Comparison of ENCODE assay signal across 8 mouse cellular contexts in genomic region chr7:30168914-30169582, GRCm38 (mm10). TPM values are rescaled to one million over a fixed set of nuclear protein-coding genes. Genes with fewer than 3 reads are reported as not detected.
DNase-seq lines count a peak whose midpoint lies in the region; ATAC-seq lines count a peak whose summit lies in the region.

No protein-coding gene starts in this region.

- WGBS in heart, embryonic 11.5 days (ENCODE audit: insufficient replicate concordance), result 2% methylated on average over 21 of the region's 21 CpGs
- 2% methylated on average over 21 of the region's 21 CpGs for WGBS in embryonic facial prominence, embryonic 13.5 days
- 3% methylated on average over 21 of the region's 21 CpGs for WGBS in limb, embryonic 10.5 days
- 3% methylated on average over 21 of the region's 21 CpGs for WGBS in neural tube, embryonic 14.5 days

- H3K27ac ChIP-seq in heart, embryonic 11.5 days (ENCODE audit: low read depth, low read length), result peak overlapping the region; percentile 86
- peak overlapping the region; percentile 86 for H3K27ac ChIP-seq in embryonic facial prominence, embryonic 13.5 days
- peak overlapping the region; percentile 98 for H3K27ac ChIP-seq in limb, embryonic 10.5 days
- H3K27ac ChIP-seq in neural tube, embryonic 14.5 days (ENCODE audit: low read depth, low read length), result peak overlapping the region; percentile 92

- no peak for DNase-seq in heart, postnatal 25 days (ENCODE audit: low spot score)
- no peak for DNase-seq in limb, embryonic 10.5 days (ENCODE audit: low spot score)
- DNase-seq in cerebellum, adult 8-10 months, result no peak
- DNase-seq in adrenal gland, adult 2 months, result no peak

- peak overlapping the region; percentile 74 for H3K4me3 ChIP-seq in heart, embryonic 11.5 days (ENCODE audit: low read depth, low read length)
- peak overlapping the region; percentile 63 for H3K4me3 ChIP-seq in embryonic facial prominence, embryonic 13.5 days
- H3K4me3 ChIP-seq in limb, embryonic 10.5 days, result peak overlapping the region; percentile 79
- H3K4me3 ChIP-seq in neural tube, embryonic 14.5 days (ENCODE audit: low read depth, low read length), result peak overlapping the region; percentile 72

- ATAC-seq in heart, embryonic 11.5 days (replicated peaks; ENCODE audit: insufficient number of reproducible peaks, low FRiP score, low TSS enrichment), result 0 out of 2 replicates have a peak, but pooled peaks have one; percentile 1
- peak; percentile 45 for ATAC-seq in CD4-positive, CD25-positive, alpha-beta regulatory T cell, adult 4 months
- peak; percentile 28; the same call in 1 of the 2 replicates for ATAC-seq in embryonic facial prominence, embryonic 13.5 days (ENCODE audit: insufficient number of reproducible peaks, insufficient read depth, low FRiP score, low TSS enrichment, low read depth)
- ATAC-seq in neural tube, embryonic 14.5 days (ENCODE audit: low read depth), result peak; percentile 55

- H3K27me3 ChIP-seq in heart, embryonic 11.5 days (ENCODE audit: control insufficient read depth, insufficient read depth, low read length), result no peaks in the 10 kb centered on the region
- H3K27me3 ChIP-seq in embryonic facial prominence, embryonic 13.5 days, result no peaks in the 10 kb centered on the region
- H3K27me3 ChIP-seq in limb, embryonic 10.5 days (ENCODE audit: low read depth, poor library complexity, severe bottlenecking), result no peaks in the 10 kb centered on the region
- no peaks in the 10 kb centered on the region for H3K27me3 ChIP-seq in neural tube, embryonic 14.5 days (ENCODE audit: control insufficient read depth, insufficient read depth, low read length)

- peaks cover 15% of the 10 kb centered on the region for H3K36me3 ChIP-seq in heart, embryonic 11.5 days (ENCODE audit: control insufficient read depth, insufficient read depth, low read length)
- H3K36me3 ChIP-seq in embryonic facial prominence, embryonic 13.5 days, result peaks cover 40% of the 10 kb centered on the region
- peaks cover 51% of the 10 kb centered on the region for H3K36me3 ChIP-seq in limb, embryonic 10.5 days
- no peaks in the 10 kb centered on the region for H3K36me3 ChIP-seq in neural tube, embryonic 14.5 days (ENCODE audit: control insufficient read depth, insufficient read depth, low read length)

- H3K4me1 ChIP-seq in heart, embryonic 11.5 days (ENCODE audit: control insufficient read depth, insufficient read depth, low read length), result peaks cover 9% of the 10 kb centered on the region
- H3K4me1 ChIP-seq in embryonic facial prominence, embryonic 13.5 days, result peaks cover 11% of the 10 kb centered on the region
- H3K4me1 ChIP-seq in limb, embryonic 10.5 days, result peaks cover 9% of the 10 kb centered on the region
- H3K4me1 ChIP-seq in neural tube, embryonic 14.5 days (ENCODE audit: control insufficient read depth, insufficient read depth, low read length), result peaks cover 14% of the 10 kb centered on the region

- H3K9me3 ChIP-seq in heart, embryonic 11.5 days (replicated peaks; ENCODE audit: control insufficient read depth, low read length), result peaks cover 2% of the 10 kb centered on the region; the same call in 1 of the 2 replicates
- peaks cover 37% of the 10 kb centered on the region for H3K9me3 ChIP-seq in embryonic facial prominence, embryonic 13.5 days
- H3K9me3 ChIP-seq in limb, embryonic 10.5 days (replicated peaks), result peaks cover 19% of the 10 kb centered on the region
- H3K9me3 ChIP-seq in neural tube, embryonic 14.5 days (ENCODE audit: control insufficient read depth, low read length), result peaks cover 3% of the 10 kb centered on the region; the same call in 1 of the 2 replicates

- H3K4me2 ChIP-seq in heart, embryonic 11.5 days, result peak overlapping the region; percentile 80
- H3K4me2 ChIP-seq in embryonic facial prominence, embryonic 13.5 days, result peak overlapping the region; percentile 62
- H3K4me2 ChIP-seq in neural tube, embryonic 14.5 days (ENCODE audit: low read depth, low read length), result peak overlapping the region; percentile 62

- H3K9ac ChIP-seq in heart, embryonic 11.5 days (ENCODE audit: low read depth, low read length), result peak overlapping the region; percentile 98
- H3K9ac ChIP-seq in embryonic facial prominence, embryonic 13.5 days, result peak overlapping the region; percentile 83
- H3K9ac ChIP-seq in neural tube, embryonic 14.5 days (replicated peaks; ENCODE audit: low read depth, low read length), result peak overlapping the region; percentile 86

- intact Hi-C loops in heart, postnatal 25 days (cut with DNase I), result loop anchor here (5.0 kb wide), 1 partner anchor 42 kb away; no protein-coding TSS in a partner anchor

RNA-seq across cellular contexts. Expression of gene Zfp146, which starts 0.5 kb away (rescaled TPM):
- polyA plus RNA-seq in heart, embryonic 11.5 days (2014; fragmentation: Nextera tagmentation; extraction: Ambion mirVana), result 6.6 and 10.4 TPM in 2 replicates
- 10 to 100 TPM; 27.7 to 31.0 TPM for total RNA-seq in heart, postnatal 25 days (2021)
- polyA plus RNA-seq in CD4-positive, CD25-positive, alpha-beta regulatory T cell, adult 4 months (2017; shearing (Covaris generic)), result 10 to 100 TPM; 19.5 to 22.3 TPM
- polyA plus RNA-seq in embryonic facial prominence, embryonic 13.5 days (2015; fragmentation: Nextera tagmentation; extraction: Ambion mirVana), result 23.7 and 24.2 TPM in 2 replicates
- polyA plus RNA-seq in limb, embryonic 10.5 days (2016; fragmentation: Nextera tagmentation; extraction: Ambion mirVana), result 14.8 and 19.6 TPM in 2 replicates
- polyA plus RNA-seq in neural tube, embryonic 14.5 days (2014; fragmentation: Nextera tagmentation; extraction: Ambion mirVana), result 9.9 and 17.6 TPM in 2 replicates
- 10 to 100 TPM; 45.7 to 52.1 TPM for total RNA-seq in adrenal gland, adult 2 months (2021)
- 2.2 and 2.5 TPM in 2 replicates for polyA plus RNA-seq in adrenal gland, adult 2 months (2012; rRNA removed)

RNA-seq across cellular contexts. Expression of gene Cox7a1, which starts 14.9 kb away (rescaled TPM):
- 309 and 324 TPM in 2 replicates for polyA plus RNA-seq in heart, embryonic 11.5 days (2014; fragmentation: Nextera tagmentation; extraction: Ambion mirVana)
- total RNA-seq in heart, postnatal 25 days (2021), result 1,000 to 10,000 TPM; 2,700 to 2,749 TPM
- polyA plus RNA-seq in CD4-positive, CD25-positive, alpha-beta regulatory T cell, adult 4 months (2017; shearing (Covaris generic)), result under 1 TPM in 1 of 2 experiments, not detected in 1; 0.90 TPM
- 3.7 and 4.7 TPM in 2 replicates for polyA plus RNA-seq in embryonic facial prominence, embryonic 13.5 days (2015; fragmentation: Nextera tagmentation; extraction: Ambion mirVana)
- 1.4 and 1.8 TPM in 2 replicates for polyA plus RNA-seq in limb, embryonic 10.5 days (2016; fragmentation: Nextera tagmentation; extraction: Ambion mirVana)
- 4.7 and 5.9 TPM in 2 replicates for polyA plus RNA-seq in neural tube, embryonic 14.5 days (2014; fragmentation: Nextera tagmentation; extraction: Ambion mirVana)
- 100 to 1,000 TPM; 353 to 482 TPM for total RNA-seq in adrenal gland, adult 2 months (2021)
- 27.2 and 28.9 TPM in 2 replicates for polyA plus RNA-seq in adrenal gland, adult 2 months (2012; rRNA removed)

RNA-seq across cellular contexts. Expression of gene Capns1, which starts 29.6 kb away (rescaled TPM):
- 64.6 and 71.7 TPM in 2 replicates for polyA plus RNA-seq in heart, embryonic 11.5 days (2014; fragmentation: Nextera tagmentation; extraction: Ambion mirVana)
- total RNA-seq in heart, postnatal 25 days (2021), result 100 to 1,000 TPM; 270 to 283 TPM
- polyA plus RNA-seq in CD4-positive, CD25-positive, alpha-beta regulatory T cell, adult 4 months (2017; shearing (Covaris generic)), result 10 to 100 TPM; 49.8 to 68.7 TPM
- polyA plus RNA-seq in embryonic facial prominence, embryonic 13.5 days (2015; fragmentation: Nextera tagmentation; extraction: Ambion mirVana), result 92.0 and 110 TPM in 2 replicates
- 57.6 and 66.5 TPM in 2 replicates for polyA plus RNA-seq in limb, embryonic 10.5 days (2016; fragmentation: Nextera tagmentation; extraction: Ambion mirVana)
- polyA plus RNA-seq in neural tube, embryonic 14.5 days (2014; fragmentation: Nextera tagmentation; extraction: Ambion mirVana), result 61.7 and 63.1 TPM in 2 replicates
- 100 to 1,000 TPM; 629 to 666 TPM for total RNA-seq in adrenal gland, adult 2 months (2021)
- polyA plus RNA-seq in adrenal gland, adult 2 months (2012; rRNA removed), result 1,680 and 2,038 TPM in 2 replicates

RNA-seq across cellular contexts. Expression of gene Zfp382, which starts 47.3 kb away (rescaled TPM):
- polyA plus RNA-seq in heart, embryonic 11.5 days (2014; fragmentation: Nextera tagmentation; extraction: Ambion mirVana), result 5.3 and 5.8 TPM in 2 replicates
- 1 to 10 TPM; 2.7 to 2.9 TPM for total RNA-seq in heart, postnatal 25 days (2021)
- 10 to 100 TPM; 13.2 to 20.3 TPM for polyA plus RNA-seq in CD4-positive, CD25-positive, alpha-beta regulatory T cell, adult 4 months (2017; shearing (Covaris generic))
- 11.3 and 19.2 TPM in 2 replicates for polyA plus RNA-seq in embryonic facial prominence, embryonic 13.5 days (2015; fragmentation: Nextera tagmentation; extraction: Ambion mirVana)
- polyA plus RNA-seq in limb, embryonic 10.5 days (2016; fragmentation: Nextera tagmentation; extraction: Ambion mirVana), result 7.9 and 10.3 TPM in 2 replicates
- polyA plus RNA-seq in neural tube, embryonic 14.5 days (2014; fragmentation: Nextera tagmentation; extraction: Ambion mirVana), result 13.5 and 14.4 TPM in 2 replicates
- total RNA-seq in adrenal gland, adult 2 months (2021), result 1 to 10 TPM; 2.5 to 4.2 TPM
- 0.07 and 0.44 TPM in 2 replicates for polyA plus RNA-seq in adrenal gland, adult 2 months (2012; rRNA removed)

Comparison
In these comparisons a context has a peak if more than half of its experiments do, and no peak if none do; other contexts are left out.
1. ATAC-seq: peak in every context shown above with its lines; median percentile 55 in neural tube, embryonic 14.5 days; 45 in CD4-positive, CD25-positive, alpha-beta regulatory T cell, adult 4 months; 28 in embryonic facial prominence, embryonic 13.5 days; 1 in heart, embryonic 11.5 days.
2. RNA of gene Cox7a1, which starts 14.9 kb away (polyA plus RNA-seq): 309 to 324 TPM in heart, embryonic 11.5 days; 27.2 to 28.9 TPM in adrenal gland, adult 2 months, 3.7 to 4.7 TPM in embryonic facial prominence, embryonic 13.5 days, 4.7 to 5.9 TPM in neural tube, embryonic 14.5 days, 1.4 to 1.8 TPM in limb, embryonic 10.5 days and 0.90 TPM in CD4-positive, CD25-positive, alpha-beta regulatory T cell, adult 4 months; every median in the first group is over 10 times any median in the second.
3. RNA of gene Capns1, which starts 29.6 kb away (polyA plus RNA-seq): 1,680 to 2,038 TPM in adrenal gland, adult 2 months; 92.0 to 110 TPM in embryonic facial prominence, embryonic 13.5 days, 64.6 to 71.7 TPM in heart, embryonic 11.5 days, 49.8 to 68.7 TPM in CD4-positive, CD25-positive, alpha-beta regulatory T cell, adult 4 months, 57.6 to 66.5 TPM in limb, embryonic 10.5 days and 61.7 to 63.1 TPM in neural tube, embryonic 14.5 days; every median in the first group is over 10 times any median in the second.
4. Peak in every context shown above with its lines, with median percentiles within 50 percentile points of each other: H3K27ac ChIP-seq, H3K4me2 ChIP-seq, H3K4me3 ChIP-seq and H3K9ac ChIP-seq.